Mouse (Mus musculus): ENCODE results near the gene Foxf1. TPM values are rescaled to one million over a fixed set of nuclear protein-coding genes. Genes with fewer than 3 reads are reported as not detected.

The Foxf1 gene
- polyA plus RNA-seq, 2 experiments = 0.28 to 0.54 TPM

DNA sequence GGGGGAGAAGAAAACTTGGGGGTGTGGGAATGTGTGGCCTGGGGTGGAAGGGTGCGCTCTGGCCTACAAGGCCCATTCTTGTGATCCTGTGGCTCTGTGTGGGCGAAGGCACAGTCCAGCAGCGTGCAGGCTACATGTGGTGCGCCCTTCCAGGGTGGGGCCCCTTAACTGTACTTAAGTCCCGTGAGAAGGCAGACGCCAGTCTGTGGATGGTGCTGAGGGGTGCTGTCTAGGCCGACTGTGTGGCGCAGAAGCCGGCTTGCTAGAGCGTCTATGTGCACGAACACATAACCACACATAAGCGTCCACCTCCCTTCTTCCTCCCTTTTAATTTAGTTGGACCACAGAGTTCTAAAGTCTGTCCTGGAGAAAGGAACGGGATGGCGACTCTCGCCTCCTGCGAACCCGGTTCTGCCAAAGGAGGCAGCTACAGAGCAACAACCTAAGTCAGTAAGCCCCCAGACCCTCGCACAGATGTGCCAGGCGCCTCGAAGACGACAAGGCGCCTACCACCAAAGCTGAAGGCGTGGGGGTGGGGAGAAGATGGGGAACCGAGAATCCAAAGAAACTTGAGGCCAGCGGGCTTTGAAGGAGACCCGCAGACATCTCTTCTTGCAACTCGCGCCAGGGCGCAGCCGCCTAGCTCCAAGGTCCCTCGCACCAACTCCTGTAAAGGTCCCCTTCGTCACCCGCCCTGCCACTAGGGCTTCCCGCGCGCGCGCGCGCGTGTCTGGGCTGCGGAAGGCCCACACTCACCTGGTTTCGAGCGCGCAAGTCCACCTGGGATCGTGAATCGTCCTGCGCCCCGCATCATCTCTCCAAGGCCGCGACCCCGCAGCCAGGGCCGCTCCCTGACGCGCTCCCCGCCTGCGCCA lies 1.7 kb upstream of the Foxf1 start:
- H3K27ac ChIP-seq (replicated peaks; ENCODE audit: low read depth, low read length) = no peak overlapping the region
- DNase-seq (ENCODE audit: low spot score) (no peak), ATAC-seq (ENCODE audit: low FRiP score, low read depth) (no peak)

DNA sequence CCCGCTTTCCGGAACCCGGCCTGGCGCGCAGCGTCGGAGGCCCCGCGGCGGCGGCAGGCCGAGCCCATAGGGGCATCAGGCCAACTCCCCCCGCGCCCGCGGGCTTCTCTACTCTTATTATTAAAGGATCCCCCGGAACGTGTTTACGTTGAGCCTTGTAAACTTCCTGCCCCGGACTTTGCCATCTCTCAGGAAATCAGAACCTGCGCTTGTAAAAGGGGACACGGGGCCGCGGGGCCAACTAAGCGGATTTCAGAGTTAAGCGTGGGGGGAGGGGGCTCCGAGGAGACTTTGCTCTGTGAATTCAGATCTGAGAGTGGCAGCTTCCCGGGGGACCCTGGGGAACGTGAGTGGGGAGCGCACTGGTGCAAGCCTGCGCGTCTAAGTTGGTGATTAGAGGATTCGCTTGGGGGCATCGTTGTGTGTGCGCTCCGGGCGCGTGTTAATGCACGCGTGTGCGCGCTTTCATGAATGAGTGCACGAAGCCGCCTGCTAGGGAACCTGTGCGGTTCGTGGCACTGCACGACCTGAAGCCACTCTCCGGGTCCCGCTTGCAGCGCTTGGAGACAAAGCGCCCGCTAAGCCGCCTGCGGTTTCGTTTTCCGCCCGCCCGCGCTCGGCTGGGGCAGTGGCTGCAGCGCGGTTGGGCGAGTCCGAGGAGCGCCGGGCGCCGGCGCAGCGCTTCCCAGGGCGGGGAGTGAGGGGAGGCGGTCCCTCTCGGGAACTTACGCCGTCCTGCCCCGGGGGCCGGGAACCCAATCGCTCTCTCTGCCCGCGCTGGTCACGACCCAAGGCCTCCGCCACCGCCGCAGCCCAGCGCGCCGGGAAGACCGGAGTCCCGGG lies 872 bp upstream of the Foxf1 start:
- Histone ChIP-seq H3K4me2 (replicated peaks; ENCODE audit: low read depth, low read length, severe bottlenecking) (peak overlapping the region; percentile 99), H3K27ac (replicated peaks; ENCODE audit: low read depth, low read length) (no peak overlapping the region), H3K36me3 (ENCODE audit: control insufficient read depth, insufficient read depth, low read length) (no peaks in the 10 kb centered on the region), H3K9me3 (ENCODE audit: control insufficient read depth, low read length) (no peaks in the 10 kb centered on the region), H3K27me3 (ENCODE audit: control insufficient read depth, insufficient read depth, low read length) (peaks cover 99% of the 10 kb centered on the region), H3K4me1 (ENCODE audit: control insufficient read depth, insufficient read depth, low read length) (peaks cover 12% of the 10 kb centered on the region), H3K4me3 (replicated peaks; ENCODE audit: low read length) (peak overlapping the region; percentile 56), H3K9ac (ENCODE audit: low read depth, low read length, severe bottlenecking) (peak overlapping the region; percentile 50)
- under 1% methylated on average over 52 of the region's 89 CpGs for WGBS
- DNase-seq (ENCODE audit: low spot score) (peak; percentile 61), ATAC-seq (ENCODE audit: low FRiP score, low read depth) (peak; percentile 64; the same call in 1 of the 2 replicates)
- no peak for TF ChIP-seq POLR2A (IDR thresholded peaks at IDR 0.05; ENCODE audit: borderline replicate concordance, extremely low read depth, insufficient read depth, insufficient read length)

More for the DNA sequence above, 1.7 kb upstream of the Foxf1 start:
- Histone ChIP-seq H3K36me3 (ENCODE audit: control insufficient read depth, insufficient read depth, low read length) (no peaks in the 10 kb centered on the region), H3K9me3 (ENCODE audit: control insufficient read depth, low read length) (no peaks in the 10 kb centered on the region), H3K27me3 (ENCODE audit: control insufficient read depth, insufficient read depth, low read length) (peaks cover 98% of the 10 kb centered on the region), H3K9ac (ENCODE audit: low read depth, low read length, severe bottlenecking) (no peak overlapping the region), H3K4me2 (replicated peaks; ENCODE audit: low read depth, low read length, severe bottlenecking) (peak overlapping the region; percentile 99), H3K4me1 (ENCODE audit: control insufficient read depth, insufficient read depth, low read length) (peaks cover 12% of the 10 kb centered on the region), H3K4me3 (replicated peaks; ENCODE audit: low read length) (peak overlapping the region; percentile 56)
- no peak for TF ChIP-seq POLR2A (IDR thresholded peaks at IDR 0.05; ENCODE audit: borderline replicate concordance, extremely low read depth, insufficient read depth, insufficient read length)
- 1% methylated on average over 47 of the region's 57 CpGs for WGBS

DNA sequence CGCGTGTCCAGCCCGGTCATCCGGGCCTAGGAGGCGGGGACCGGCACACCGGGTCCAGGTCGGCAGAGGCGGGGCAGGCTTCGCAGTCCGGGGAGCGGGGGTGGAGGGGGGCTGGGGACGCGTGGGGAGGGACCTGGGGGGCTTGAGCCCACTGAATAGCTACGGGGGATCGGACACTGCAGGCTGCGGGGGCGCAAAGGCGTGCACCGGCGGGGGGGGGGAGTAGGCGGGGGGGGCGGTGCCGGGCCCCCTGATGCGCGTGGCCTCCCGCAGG lies 313 bp upstream of the Foxf1 start:
- peaks cover 12% of the 10 kb centered on the region for H3K4me1 ChIP-seq (ENCODE audit: control insufficient read depth, insufficient read depth, low read length)
- 0% methylated on average over 5 of the region's 27 CpGs for WGBS
- no peak for DNase-seq (ENCODE audit: low spot score)
- no peaks in the 10 kb centered on the region for H3K9me3 ChIP-seq (ENCODE audit: control insufficient read depth, low read length)
- peak overlapping the region; percentile 56 for H3K4me3 ChIP-seq (replicated peaks; ENCODE audit: low read length)
- no peaks in the 10 kb centered on the region for H3K36me3 ChIP-seq (ENCODE audit: control insufficient read depth, insufficient read depth, low read length)
- ATAC-seq (ENCODE audit: low FRiP score, low read depth) = 0 out of 2 replicates have a peak, but pooled peaks have one; percentile 10
- H3K27ac ChIP-seq (replicated peaks; ENCODE audit: low read depth, low read length) = no peak overlapping the region
- TF ChIP-seq POLR2A (IDR thresholded peaks at IDR 0.05; ENCODE audit: borderline replicate concordance, extremely low read depth, insufficient read depth, insufficient read length) = no peak
- peaks cover 100% of the 10 kb centered on the region for H3K27me3 ChIP-seq (ENCODE audit: control insufficient read depth, insufficient read depth, low read length)
- peak overlapping the region; percentile 50 for H3K9ac ChIP-seq (ENCODE audit: low read depth, low read length, severe bottlenecking)
- H3K4me2 ChIP-seq (replicated peaks; ENCODE audit: low read depth, low read length, severe bottlenecking) = peak overlapping the region; percentile 99

DNA sequence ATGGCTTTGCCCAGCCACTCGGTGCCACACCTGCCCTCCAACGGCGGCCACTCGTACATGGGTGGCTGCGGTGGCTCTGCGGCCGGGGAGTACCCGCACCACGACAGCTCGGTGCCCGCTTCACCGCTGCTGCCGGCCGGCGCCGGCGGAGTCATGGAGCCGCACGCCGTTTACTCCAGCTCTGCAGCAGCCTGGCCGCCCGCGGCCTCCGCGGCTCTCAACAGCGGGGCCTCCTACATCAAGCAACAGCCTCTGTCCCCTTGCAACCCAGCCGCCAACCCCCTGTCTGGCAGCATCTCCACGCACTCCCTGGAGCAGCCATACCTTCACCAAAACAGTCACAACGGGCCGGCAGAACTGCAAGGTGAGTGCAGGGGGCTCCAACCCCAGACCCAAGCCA lies 825 bp downstream of the Foxf1 start:
- Histone ChIP-seq H3K9ac (ENCODE audit: low read depth, low read length, severe bottlenecking) (no peak overlapping the region), H3K27ac (replicated peaks; ENCODE audit: low read depth, low read length) (no peak overlapping the region), H3K9me3 (ENCODE audit: control insufficient read depth, low read length) (no peaks in the 10 kb centered on the region), H3K36me3 (ENCODE audit: control insufficient read depth, insufficient read depth, low read length) (no peaks in the 10 kb centered on the region), H3K4me3 (replicated peaks; ENCODE audit: low read length) (peak overlapping the region; percentile 56), H3K4me2 (replicated peaks; ENCODE audit: low read depth, low read length, severe bottlenecking) (peak overlapping the region; percentile 99), H3K27me3 (ENCODE audit: control insufficient read depth, insufficient read depth, low read length) (peaks cover 100% of the 10 kb centered on the region), H3K4me1 (ENCODE audit: control insufficient read depth, insufficient read depth, low read length) (peaks cover 12% of the 10 kb centered on the region)
- WGBS = 6% methylated on average over 28 of the region's 30 CpGs
- TF ChIP-seq POLR2A (IDR thresholded peaks at IDR 0.05; ENCODE audit: borderline replicate concordance, extremely low read depth, insufficient read depth, insufficient read length) = no peak
- DNase-seq (ENCODE audit: low spot score) (no peak), ATAC-seq (ENCODE audit: low FRiP score, low read depth) (no peak)

DNA sequence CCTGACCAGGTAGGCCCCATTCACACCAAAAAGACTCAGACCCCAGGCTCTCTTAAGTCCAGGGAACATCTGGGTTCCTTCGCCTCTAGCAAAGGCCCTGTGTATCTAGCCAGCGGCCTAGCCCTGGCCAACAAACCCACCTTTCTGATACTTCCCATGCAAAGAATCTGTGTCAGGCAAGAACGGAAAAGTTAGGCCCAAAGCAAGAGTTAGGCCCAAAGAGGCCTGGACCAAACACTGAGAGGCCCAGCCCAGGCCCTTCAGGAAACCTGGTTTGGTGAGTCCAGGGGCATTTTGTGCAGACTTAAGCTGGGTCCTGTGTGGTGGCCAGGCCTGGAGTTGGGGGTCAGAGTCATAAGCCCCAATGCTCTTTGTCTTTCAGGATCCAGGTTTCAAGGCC lies 1.4 kb downstream of the Foxf1 start:
- TF ChIP-seq POLR2A (IDR thresholded peaks at IDR 0.05; ENCODE audit: borderline replicate concordance, extremely low read depth, insufficient read depth, insufficient read length) = no peak
- H3K4me3 ChIP-seq (replicated peaks; ENCODE audit: low read length) = 0 out of 2 replicates have a peak overlapping the region, but pooled peaks have one; percentile 5

More for the DNA sequence above, 1.4 kb downstream of the Foxf1 start:
- H3K9ac ChIP-seq (ENCODE audit: low read depth, low read length, severe bottlenecking) = no peak overlapping the region
- DNase-seq (ENCODE audit: low spot score) = no peak
- 60% methylated on average over 3 of the region's 3 CpGs for WGBS
- H3K36me3 ChIP-seq (ENCODE audit: control insufficient read depth, insufficient read depth, low read length) = no peaks in the 10 kb centered on the region
- H3K4me1 ChIP-seq (ENCODE audit: control insufficient read depth, insufficient read depth, low read length) = peaks cover 12% of the 10 kb centered on the region
- no peaks in the 10 kb centered on the region for H3K9me3 ChIP-seq (ENCODE audit: control insufficient read depth, low read length)
- no peak for ATAC-seq (ENCODE audit: low FRiP score, low read depth)
- no peak overlapping the region for H3K27ac ChIP-seq (replicated peaks; ENCODE audit: low read depth, low read length)
- peaks cover 100% of the 10 kb centered on the region for H3K27me3 ChIP-seq (ENCODE audit: control insufficient read depth, insufficient read depth, low read length)
- H3K4me2 ChIP-seq (replicated peaks; ENCODE audit: low read depth, low read length, severe bottlenecking) = no peak overlapping the region

Measured in limb, embryonic 14.5 days (tissue).